Mouse (Mus musculus) right cerebral cortex, postnatal 14 days (tissue): ENCODE results near the gene Tmem132d.
"Not testable (repeated sequence)": the region's sequence is repeated elsewhere in the genome, so short reads cannot be mapped to it uniquely, and the experiment has no call there.

Experiments
- DNase-seq: peaks from one replicate; pipeline ENCODE4 v3.0.0; 2022

The Tmem132d gene

GRCm38 (mm10) chr5:128041781-128042180, 391.1 kb downstream of the Tmem132d start:
- no peak for DNase-seq

- DNase-seq = peak; percentile 8
These were observed 392.8 kb downstream of the Tmem132d start for GRCm38 (mm10) chr5:128040036-128040435.

- peak; percentile 34 for DNase-seq
These were observed 405.8 kb downstream of the Tmem132d start for GRCm38 (mm10) chr5:128027076-128027475.

GRCm38 (mm10) chr5:128004666-128005065, 428.2 kb downstream of the Tmem132d start:
- peak; percentile 26 for DNase-seq

- no peak for DNase-seq
These were observed 436.2 kb downstream of the Tmem132d start for GRCm38 (mm10) chr5:127996526-127997245.

GRCm38 (mm10) chr5:127993460-127993859, 439.4 kb downstream of the Tmem132d start:
- DNase-seq = no peak

GRCm38 (mm10) chr5:127990826-127991225, 442.1 kb downstream of the Tmem132d start:
- peak; percentile 52 for DNase-seq

- not testable (repeated sequence) for DNase-seq
These were observed 452.9 kb downstream of the Tmem132d start for GRCm38 (mm10) chr5:127980003-127980358.

- DNase-seq = no peak
These were observed 453.4 kb downstream of the Tmem132d start for GRCm38 (mm10) chr5:127979329-127980002.

GRCm38 (mm10) chr5:127976661-127977060, 456.2 kb downstream of the Tmem132d start:
- no peak for DNase-seq

GRCm38 (mm10) chr5:127965700-127966099, 467.2 kb downstream of the Tmem132d start:
- no peak for DNase-seq

- DNase-seq = no peak
These were observed 470.2 kb downstream of the Tmem132d start for GRCm38 (mm10) chr5:127962656-127963055.

GRCm38 (mm10) chr5:127956511-127957097, 476.3 kb downstream of the Tmem132d start:
- peak; percentile 67 for DNase-seq

- DNase-seq = peak; percentile 18
These were observed 478.6 kb downstream of the Tmem132d start for GRCm38 (mm10) chr5:127954231-127954790.

- DNase-seq = no peak
These were observed 480.1 kb downstream of the Tmem132d start for GRCm38 (mm10) chr5:127952800-127953199.

- DNase-seq = no peak
These were observed 482.3 kb downstream of the Tmem132d start for GRCm38 (mm10) chr5:127950574-127950973.

- no peak for DNase-seq
These were observed 485.6 kb downstream of the Tmem132d start for GRCm38 (mm10) chr5:127947275-127947674.

- DNase-seq = not testable (repeated sequence)
These were observed 490.7 kb downstream of the Tmem132d start for GRCm38 (mm10) chr5:127942171-127942570.

GRCm38 (mm10) chr5:127937914-127938313, 495.0 kb downstream of the Tmem132d start:
- no peak for DNase-seq

- no peak for DNase-seq
These were observed 503.2 kb downstream of the Tmem132d start for GRCm38 (mm10) chr5:127929687-127930086.

GRCm38 (mm10) chr5:127926686-127927085, 506.2 kb downstream of the Tmem132d start:
- DNase-seq = no peak

GRCm38 (mm10) chr5:127924106-127924505, 508.8 kb downstream of the Tmem132d start:
- DNase-seq = no peak

- no peak for DNase-seq
These were observed 513.7 kb downstream of the Tmem132d start for GRCm38 (mm10) chr5:127919171-127919570.

- no peak for DNase-seq
These were observed 514.5 kb downstream of the Tmem132d start for GRCm38 (mm10) chr5:127918376-127918775.
